Mouse (Mus musculus) liver, adult 2 months (tissue): ENCODE results near the gene Hc. TPM values are rescaled to one million over a fixed set of nuclear protein-coding genes. Genes with fewer than 3 reads are reported as not detected.
A peak's percentile ranks its signal among the peaks of the same experiment; 100 is the strongest.

Experiments
- DNase-seq: peaks from one replicate; pipeline ENCODE4 v3.0.0-alpha.2; 2011; ENCODE audit warnings: low read depth, low spot score; ENCODE audit errors: extremely low read depth
- H3K27ac ChIP-seq: fragments of 200-500 bp; replicated peaks from 2 replicates; pipeline ENCODE4 v1.5.1; 2012; ENCODE audit warnings: low read depth, mild to moderate bottlenecking, control low read depth, inconsistent platforms, low read length; ENCODE audit not compliant: insufficient read depth
- H3K27me3 ChIP-seq: fragments of 200-500 bp; 2 replicates; pipeline ENCODE4 v1.6.1; 2012; ENCODE audit warnings: mild to moderate bottlenecking, moderate library complexity, low read length, inconsistent platforms; ENCODE audit not compliant: control insufficient read depth, insufficient read depth
- H3K36me3 ChIP-seq: fragments of 200-500 bp; 2 replicates; pipeline ENCODE4 v1.6.1; 2012; ENCODE audit warnings: low read length, inconsistent platforms; ENCODE audit not compliant: control insufficient read depth, insufficient read depth
- H3K4me1 ChIP-seq: fragments of 200-500 bp; 2 replicates; pipeline ENCODE4 v1.6.1; 2011; ENCODE audit warnings: low read length; ENCODE audit not compliant: control insufficient read depth, insufficient read depth
- H3K4me3 ChIP-seq: fragments of 200-500 bp; 2 replicates; pipeline ENCODE4 v1.5.1; 2011; ENCODE audit warnings: low read depth, mild to moderate bottlenecking, control low read depth, low read length, moderate library complexity; ENCODE audit not compliant: insufficient read depth
- H3K79me2 ChIP-seq: fragments of 200-500 bp; 2 replicates; pipeline ENCODE4 v1.6.1; 2012; ENCODE audit warnings: inconsistent platforms, mild to moderate bottlenecking, low read length, moderate library complexity; ENCODE audit not compliant: control insufficient read depth, insufficient read depth
- H3K9ac ChIP-seq: fragments of 200-500 bp; 2 replicates; pipeline ENCODE4 v1.6.1; 2012; ENCODE audit warnings: low read depth, mild to moderate bottlenecking, control low read depth, inconsistent platforms, low read length
- CTCF ChIP-seq: fragments of 200-500 bp; IDR thresholded peaks from 2 replicates; pipeline ENCODE4 v1.5.1; 2011; ENCODE audit warnings: low read depth, low read length, control low read depth
- POLR2A ChIP-seq: fragments of 200-500 bp; IDR thresholded peaks from 2 replicates; pipeline ENCODE4 v1.6.1; 2011; ENCODE audit warnings: low read length, control low read depth; ENCODE audit not compliant: insufficient read depth; ENCODE audit errors: extremely low read depth
- WGBS: fragments of 180-500 bp; shearing (Covaris S2); methylation state at CpG from one replicate; pipeline ENCODE4 v1.1.7; 2018; 5-methylcytosine and 5-hydroxymethylcytosine counted together
- polyA plus RNA-seq: library from polyadenylated mRNA; depleted of rRNA; stranded (reverse); fragments of >200 nt; gene quantifications from 2 replicates; pipeline ENCODE4 v1.2.3, GENCODE M21; 2012
- total RNA-seq: library from RNA; depleted of rRNA; stranded (reverse); fragments of >200 nt; gene quantifications from 2 replicates; pipeline ENCODE4 v1.2.3, GENCODE M21; 2014

Hc gene
- total and polyA plus RNA-seq, 2 experiments, result 139 to 594 TPM

DNA sequence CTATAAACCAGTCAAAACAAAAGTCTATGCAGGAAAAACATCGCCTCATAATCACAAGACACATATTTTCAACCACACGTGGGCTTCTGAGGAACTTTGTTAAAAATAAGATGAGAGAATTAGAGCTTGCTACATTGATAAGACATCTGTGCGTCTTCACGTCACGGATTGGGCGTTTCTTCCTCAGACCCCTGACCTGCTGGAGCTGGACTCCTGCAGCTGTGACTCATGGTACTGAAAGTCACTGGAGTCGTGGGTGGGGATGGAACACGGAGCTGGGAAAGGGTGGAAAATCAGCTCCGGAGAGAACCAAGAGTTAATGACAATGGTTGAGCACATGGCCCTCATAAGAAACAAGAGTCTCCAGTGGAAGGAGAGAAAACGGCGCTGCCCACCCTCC lies 5.9 kb upstream of the Hc start:
- H3K79me2 ChIP-seq, result peaks cover 3% of the 10 kb centered on the region; the same call in 1 of the 2 replicates
- DNase-seq, result no peak
- no peak for TF ChIP-seq POLR2A
- no peak for TF ChIP-seq CTCF
- no peak overlapping the region for H3K4me3 ChIP-seq
- 92% methylated on average over 11 of the region's 11 CpGs for WGBS
- no peak overlapping the region for H3K27ac ChIP-seq
- peaks cover 30% of the 10 kb centered on the region for H3K4me1 ChIP-seq
- H3K36me3 ChIP-seq, result no peaks in the 10 kb centered on the region
- no peak overlapping the region for H3K9ac ChIP-seq
- H3K27me3 ChIP-seq, result no peaks in the 10 kb centered on the region

GRCm38 (mm10) chr2:35066525-35067082 lies 5.4 kb upstream of the Hc start:
- no peak overlapping the region for H3K4me3 ChIP-seq
- H3K4me1 ChIP-seq, result peaks cover 33% of the 10 kb centered on the region
- peaks cover 3% of the 10 kb centered on the region; the same call in 1 of the 2 replicates for H3K79me2 ChIP-seq
- 91% methylated on average over 13 of the region's 13 CpGs for WGBS
- H3K9ac ChIP-seq, result no peak overlapping the region
- TF ChIP-seq POLR2A (no peak), CTCF (no peak)
- no peaks in the 10 kb centered on the region for H3K36me3 ChIP-seq
- no peaks in the 10 kb centered on the region for H3K27me3 ChIP-seq
- no peak overlapping the region for H3K27ac ChIP-seq
- no peak for DNase-seq

GRCm38 (mm10) chr2:35063333-35064030 lies 2.2 kb upstream of the Hc start:
- peaks cover 16% of the 10 kb centered on the region; the same call in 1 of the 2 replicates for H3K79me2 ChIP-seq
- H3K36me3 ChIP-seq, result no peaks in the 10 kb centered on the region
- 31% methylated on average over 6 of the region's 6 CpGs for WGBS
- H3K9ac ChIP-seq, result peak overlapping the region; percentile 58
- TF ChIP-seq POLR2A, result no peak
- TF ChIP-seq CTCF, result no peak
- no peak overlapping the region for H3K4me3 ChIP-seq
- H3K27ac ChIP-seq, result peak overlapping the region; percentile 90
- peaks cover 24% of the 10 kb centered on the region for H3K4me1 ChIP-seq
- no peaks in the 10 kb centered on the region for H3K27me3 ChIP-seq
- DNase-seq, result peak; percentile 92

GRCm38 (mm10) chr2:35060897-35061296 lies 341 bp downstream of the Hc start:
- 10% methylated on average over 6 of the region's 6 CpGs for WGBS

GRCm38 (mm10) chr2:35060256-35060655 lies 982 bp downstream of the Hc start:
- Histone ChIP-seq H3K4me3 (peak overlapping the region; percentile 94), H3K4me1 (peaks cover 26% of the 10 kb centered on the region), H3K27ac (peak overlapping the region; percentile 87), H3K79me2 (peaks cover 23% of the 10 kb centered on the region; the same call in 1 of the 2 replicates), H3K36me3 (peaks cover 9% of the 10 kb centered on the region), H3K9ac (peak overlapping the region; percentile 83), H3K27me3 (no peaks in the 10 kb centered on the region)
- peak; percentile 88 for DNase-seq
- TF ChIP-seq POLR2A (no peak), CTCF (no peak)
- WGBS, result 15% methylated on average over 5 of the region's 5 CpGs

More at GRCm38 (mm10) chr2:35060897-35061296, 341 bp downstream of the Hc start:
- Histone ChIP-seq H3K36me3 (peaks cover 5% of the 10 kb centered on the region), H3K79me2 (peaks cover 20% of the 10 kb centered on the region; the same call in 1 of the 2 replicates), H3K9ac (peak overlapping the region; percentile 94), H3K27ac (peak overlapping the region; percentile 99), H3K4me1 (peaks cover 24% of the 10 kb centered on the region), H3K4me3 (peak overlapping the region; percentile 94), H3K27me3 (no peaks in the 10 kb centered on the region)
- DNase-seq, result no peak
- TF ChIP-seq CTCF (no peak), POLR2A (no peak)
